Mouse (Mus musculus) right cerebral cortex, adult 2 months (tissue): ENCODE data around the gene Rps12-ps3.

ENCODE experiments used
- DNase-seq, 2 experiments: peaks; one replicate each; pipeline ENCODE4 v3.0.0; 2021 to 2022; ENCODE audit warnings: low spot score in 2 of 2

Rps12-ps3 gene

DNA sequence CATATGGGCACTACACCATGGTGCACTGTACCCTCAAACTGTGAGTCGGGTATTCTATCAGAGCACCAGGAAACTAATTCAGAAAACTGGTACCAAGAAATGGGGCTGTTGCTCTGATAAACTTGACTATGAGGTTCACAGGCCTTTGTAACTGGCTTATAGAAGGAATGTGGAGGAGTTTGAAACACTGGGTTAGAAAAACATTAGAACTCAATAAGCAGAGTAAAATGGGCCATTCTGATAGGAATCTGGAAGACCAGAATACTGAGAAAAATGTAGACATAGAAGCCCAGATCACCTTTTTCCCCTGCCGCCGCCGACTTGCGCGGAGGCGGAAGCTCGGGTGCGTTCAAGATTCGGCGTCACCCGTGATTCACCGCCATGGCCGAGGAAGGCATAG lies at the start of gene Rps12-ps3:
Gene Rps12-ps3 (plus strand): TSS at position 301 of the 400 bp plus-strand sequence.
- DNase-seq, result no peak

DNA sequence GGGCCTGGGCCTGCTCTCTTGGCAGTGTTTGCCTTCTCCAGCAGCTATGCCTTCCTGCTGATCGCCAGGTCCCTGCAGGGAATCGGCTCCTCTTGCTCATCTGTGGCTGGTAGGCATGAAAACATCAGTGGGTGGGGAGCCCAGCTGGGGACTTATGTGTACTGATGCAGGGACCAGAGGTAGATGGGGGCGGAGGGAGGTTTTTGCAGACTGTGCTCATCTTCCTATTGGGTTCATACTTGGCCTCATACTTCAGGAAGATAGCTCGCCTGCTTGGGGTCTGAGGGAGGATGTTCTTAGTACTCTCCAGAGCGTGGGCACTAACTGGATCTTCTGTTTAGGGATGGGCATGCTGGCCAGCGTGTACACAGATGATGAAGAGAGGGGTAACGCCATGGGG lies 48.9 kb upstream of the Rps12-ps3 start:
- peak; percentile 35 to 36 for DNase-seq

DNA sequence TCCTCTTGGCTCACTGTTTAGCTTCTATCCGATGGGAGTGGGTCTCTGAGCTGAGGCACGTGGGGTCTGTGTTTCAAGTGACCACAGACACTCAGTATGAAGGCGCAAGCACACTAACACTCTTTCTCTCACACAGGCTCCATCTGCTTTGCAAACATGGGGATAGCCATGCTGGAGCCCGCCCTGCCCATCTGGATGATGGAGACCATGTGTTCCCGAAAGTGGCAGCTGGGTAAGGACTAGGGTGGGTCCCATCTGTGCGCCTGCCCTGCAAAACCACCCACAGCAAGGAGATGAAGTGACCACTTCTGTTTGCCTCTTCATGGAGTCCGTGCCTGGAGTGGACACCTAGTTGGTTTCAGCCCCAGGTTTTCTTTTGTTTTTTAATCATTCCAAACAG lies 45.7 kb upstream of the Rps12-ps3 start:
- no peak for DNase-seq

DNA sequence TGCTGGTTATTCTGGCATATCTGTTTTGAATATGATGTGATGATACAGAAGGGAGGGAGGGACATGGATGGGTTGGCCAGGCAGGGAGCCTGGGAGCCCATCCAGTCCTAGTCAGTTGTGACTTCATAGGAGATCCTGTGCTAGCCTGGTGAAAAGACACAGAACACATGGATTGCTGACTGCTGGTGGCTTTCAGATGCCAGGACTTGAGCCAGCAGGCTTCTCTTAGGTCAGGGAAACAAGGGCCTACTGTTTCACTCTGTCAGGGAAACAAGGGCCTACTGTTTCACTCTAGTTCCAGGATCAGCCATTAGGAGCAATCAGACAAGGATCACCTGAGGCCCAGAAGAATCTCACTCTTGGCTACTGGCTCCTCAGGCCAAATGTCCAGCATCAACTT lies 41.2 kb upstream of the Rps12-ps3 start:
- DNase-seq, result no peak

DNA sequence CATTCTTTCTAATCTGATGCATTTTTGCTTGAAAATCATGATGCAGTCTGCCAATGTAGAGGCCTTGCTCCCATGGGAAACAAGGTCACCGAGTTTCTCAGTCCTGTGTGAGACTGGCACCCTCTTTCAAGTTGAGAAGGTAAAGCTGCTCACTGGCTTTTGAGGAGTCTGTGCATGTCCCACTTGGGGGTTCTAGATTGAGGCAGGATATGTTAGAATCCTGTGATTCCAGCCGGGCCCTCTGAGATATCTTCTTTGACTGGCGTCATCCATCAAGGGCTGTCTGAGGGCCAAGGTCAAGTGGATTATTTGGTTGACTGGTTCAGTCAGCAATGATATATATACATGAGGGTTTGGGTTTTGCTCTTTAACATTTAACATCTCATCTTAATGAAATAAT lies 40.1 kb upstream of the Rps12-ps3 start:
- no peak for DNase-seq

DNA sequence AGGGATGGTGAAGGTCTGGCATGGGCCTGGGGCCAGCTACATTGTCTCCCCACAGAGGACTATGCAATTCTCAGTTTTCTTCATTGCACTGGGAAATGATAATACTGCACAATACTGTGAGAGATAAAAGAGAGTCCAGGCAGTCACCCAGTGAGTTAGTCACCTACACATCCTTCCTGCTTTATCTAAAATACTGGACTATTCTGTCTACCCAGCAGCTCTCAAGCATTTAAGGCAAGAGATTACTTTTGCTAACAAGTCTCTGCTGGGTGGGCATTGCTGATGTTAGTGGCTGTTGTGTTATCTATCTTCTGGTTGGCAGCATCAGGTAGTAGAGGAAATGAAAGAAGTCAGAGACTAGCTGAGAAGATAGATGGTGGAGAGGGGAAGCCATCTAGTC lies 33.0 kb upstream of the Rps12-ps3 start:
- DNase-seq, result no peak

DNA sequence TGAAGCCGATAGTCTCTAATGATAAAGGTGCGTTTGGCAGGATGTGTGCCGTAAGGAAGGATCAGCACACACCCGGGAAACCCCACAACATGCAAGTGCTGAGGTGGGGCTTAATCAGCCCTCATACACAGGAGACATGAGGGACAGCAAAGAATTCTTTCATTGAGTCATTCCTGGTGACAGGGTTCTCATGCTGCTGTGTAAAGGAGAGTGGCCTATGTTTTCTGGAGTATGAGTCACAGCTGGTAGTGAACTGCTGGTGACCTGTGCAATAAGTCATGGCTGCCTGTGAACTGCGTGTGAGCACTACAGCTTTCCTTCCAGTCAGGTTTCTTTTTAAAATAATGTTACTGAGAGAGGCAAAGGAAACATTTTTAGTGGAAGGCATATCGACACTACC lies 32.3 kb upstream of the Rps12-ps3 start:
- no peak for DNase-seq

DNA sequence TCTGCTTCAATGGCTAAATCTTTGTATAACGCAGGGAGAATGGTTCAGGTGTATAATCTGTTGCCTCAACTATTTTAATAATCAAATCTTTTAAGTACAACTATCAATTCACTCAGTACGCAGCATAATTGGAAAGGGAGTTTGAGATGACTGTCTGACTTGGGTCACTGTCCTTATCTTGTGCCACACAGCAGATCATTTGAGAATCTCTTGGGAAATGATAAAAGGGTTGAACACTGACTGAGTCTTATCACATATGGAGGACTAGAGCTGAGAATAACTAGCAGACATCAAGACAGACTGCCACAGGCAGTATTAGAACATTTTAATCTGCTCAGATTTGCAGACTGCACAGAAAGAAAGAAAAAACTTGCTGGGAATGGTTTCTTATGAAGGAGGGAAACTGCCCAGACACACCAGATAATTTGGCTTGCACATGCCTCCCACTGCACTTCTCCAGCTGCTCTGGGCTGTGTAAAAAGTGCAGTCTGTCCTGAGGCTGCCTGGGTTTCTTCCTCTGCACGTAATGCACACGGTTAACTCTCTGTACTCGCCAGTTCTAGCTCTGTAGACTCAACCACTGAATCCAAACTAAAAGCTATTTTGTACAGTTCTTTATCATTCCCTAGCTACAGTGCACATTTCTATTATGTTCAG lies 29.8 kb upstream of the Rps12-ps3 start:
- DNase-seq, result peak in 1 of 2 experiments; percentile 24

DNA sequence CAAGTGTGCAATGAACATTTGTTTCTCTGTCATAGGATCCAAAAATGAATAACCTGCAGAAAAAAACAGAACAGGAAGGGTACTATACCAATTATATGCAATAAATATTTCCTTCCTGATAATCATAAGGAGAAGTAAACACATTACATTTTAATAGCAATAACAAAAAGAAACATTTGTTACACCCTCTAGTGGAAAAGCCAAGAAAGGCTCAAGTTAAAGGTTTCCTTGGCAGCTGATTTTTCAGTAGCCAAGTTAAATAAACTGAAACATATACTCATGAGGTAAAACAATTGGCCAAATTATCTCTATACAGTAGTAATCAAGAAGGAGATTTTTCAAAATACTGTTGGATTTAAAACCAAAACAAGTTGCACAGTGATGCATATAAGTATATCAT lies 6.8 kb upstream of the Rps12-ps3 start:
- DNase-seq, result no peak

DNA sequence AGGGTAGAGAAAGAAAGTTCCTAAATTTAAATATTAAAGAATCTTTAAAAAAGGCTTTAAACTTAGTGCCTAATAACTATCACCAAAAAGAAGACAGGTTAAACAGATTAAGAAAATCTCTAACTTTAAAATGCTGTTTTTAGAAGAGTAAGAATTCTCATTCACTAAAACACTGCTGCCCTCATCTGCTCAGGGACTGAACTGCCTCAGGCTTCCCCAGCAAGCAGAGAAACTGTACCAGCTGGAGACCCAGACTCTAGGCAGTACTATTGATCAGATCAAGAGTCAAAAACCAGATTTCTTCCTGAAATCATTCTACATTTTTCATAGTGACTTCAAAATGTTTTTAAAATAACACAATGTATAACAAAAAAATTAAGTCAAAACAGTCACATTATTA lies 5.5 kb upstream of the Rps12-ps3 start:
- DNase-seq, result peak; percentile 46

DNA sequence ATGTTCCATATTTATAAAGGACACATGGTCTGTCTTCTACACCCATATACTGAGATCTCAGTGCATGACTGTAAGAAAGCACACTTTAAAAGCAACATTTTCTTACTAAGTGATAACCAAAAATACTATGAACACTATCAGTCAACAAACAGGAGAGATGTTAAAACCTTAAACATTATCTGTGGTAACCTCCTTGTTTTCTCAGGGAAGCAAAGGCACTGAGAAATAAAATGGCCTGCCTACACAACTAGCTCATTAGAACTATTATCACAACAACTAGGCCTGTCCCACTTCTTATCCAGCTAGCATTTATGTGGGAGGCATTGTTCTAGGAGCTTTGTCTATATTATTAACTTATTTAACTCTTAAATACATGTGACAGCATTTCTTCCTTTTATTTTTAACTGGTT lies 8.7 kb downstream of the Rps12-ps3 start:
- DNase-seq, result no peak

DNA sequence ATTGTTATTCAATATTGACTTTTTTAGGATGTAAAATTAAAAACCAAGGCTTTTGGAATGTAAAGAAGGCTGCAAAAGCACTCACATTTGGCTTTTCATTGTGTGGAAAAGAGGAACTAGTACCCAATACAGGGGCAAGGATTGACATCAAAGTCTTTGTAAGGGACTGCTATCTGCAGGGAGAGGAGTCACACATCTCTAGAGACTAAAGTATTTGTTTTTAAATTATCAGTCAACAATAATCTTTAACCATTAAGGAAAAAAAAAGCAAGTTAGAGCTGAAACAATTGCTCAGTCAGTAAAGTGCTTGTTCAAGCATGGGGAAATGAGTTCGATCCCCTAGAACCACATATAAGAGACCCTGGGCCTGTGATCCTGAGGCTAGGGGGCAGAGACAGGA lies 14.6 kb downstream of the Rps12-ps3 start:
- no peak for DNase-seq

DNA sequence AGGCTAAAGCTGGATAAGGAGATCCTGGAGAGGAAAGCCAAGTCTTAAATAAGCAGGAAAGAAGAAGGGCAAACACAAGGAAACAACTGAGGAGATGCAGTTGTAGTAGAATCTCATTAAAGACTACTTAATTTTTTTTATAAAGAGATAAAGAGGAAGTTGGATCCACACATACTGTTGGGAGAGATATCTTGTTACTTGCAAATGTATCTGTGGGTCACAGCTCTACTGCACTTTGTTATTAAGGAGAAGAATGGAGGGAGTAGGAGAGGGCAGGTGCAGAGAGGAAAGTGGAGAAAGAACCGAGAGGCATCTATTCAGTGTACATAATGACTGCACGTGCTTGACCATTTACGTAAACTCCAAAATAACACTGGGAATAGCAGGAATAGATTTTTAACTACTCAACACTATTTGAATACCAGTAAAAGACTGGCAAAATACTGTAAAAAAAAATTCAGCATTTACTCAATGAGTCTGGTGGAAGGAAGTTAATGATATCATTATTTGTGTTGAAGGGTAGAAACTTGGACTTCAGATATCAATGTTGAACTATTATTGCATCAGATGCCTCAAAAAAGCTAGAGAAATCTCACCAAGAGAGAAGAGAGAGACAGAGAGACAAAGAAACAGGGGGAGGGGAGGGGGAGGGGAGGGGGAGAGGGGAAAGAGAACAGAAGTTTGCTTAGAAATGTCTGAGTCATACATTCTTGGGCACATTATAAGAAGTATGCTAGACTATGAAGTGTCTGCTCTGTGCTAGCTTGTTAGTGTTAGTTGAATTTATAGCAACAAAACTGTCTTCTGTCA lies 16.0 kb downstream of the Rps12-ps3 start:
- DNase-seq, result no peak

DNA sequence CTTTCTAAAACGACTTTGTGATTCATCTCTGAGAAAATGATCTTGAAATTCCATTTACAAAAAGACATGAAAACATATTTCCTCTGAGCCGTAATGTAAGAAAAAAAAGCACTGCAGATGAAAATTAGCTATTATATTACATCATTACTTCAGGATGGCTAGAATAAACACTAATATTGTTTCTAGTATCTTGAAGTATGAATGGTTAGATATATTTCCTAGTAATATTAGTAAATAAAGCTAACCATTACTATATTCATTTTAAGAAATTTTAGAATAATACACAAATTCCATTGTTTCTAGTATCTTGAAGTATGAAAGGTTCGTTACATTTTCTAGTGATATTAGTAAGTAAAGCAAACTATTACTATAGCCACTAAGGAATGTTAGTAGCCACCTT lies 17.8 kb downstream of the Rps12-ps3 start:
- no peak for DNase-seq

DNA sequence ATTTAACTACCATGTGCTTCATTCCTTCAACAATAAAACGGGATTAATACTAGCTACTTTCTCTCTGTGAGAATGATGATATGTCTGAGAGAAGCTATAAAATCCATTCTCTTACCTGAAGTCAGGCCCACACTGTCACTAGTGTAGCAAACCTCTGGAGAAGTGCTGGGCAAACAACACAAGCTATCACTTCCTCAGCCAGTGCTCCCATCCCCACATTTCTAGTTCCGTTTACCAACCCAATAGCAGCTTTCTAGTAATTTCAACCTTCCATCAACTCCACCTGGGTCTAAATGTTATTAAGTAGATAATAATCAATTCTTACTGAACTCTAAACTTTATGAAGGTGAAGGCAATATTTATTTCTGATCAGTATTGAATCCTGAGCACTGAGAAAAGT lies 20.9 kb downstream of the Rps12-ps3 start:
- no peak for DNase-seq

DNA sequence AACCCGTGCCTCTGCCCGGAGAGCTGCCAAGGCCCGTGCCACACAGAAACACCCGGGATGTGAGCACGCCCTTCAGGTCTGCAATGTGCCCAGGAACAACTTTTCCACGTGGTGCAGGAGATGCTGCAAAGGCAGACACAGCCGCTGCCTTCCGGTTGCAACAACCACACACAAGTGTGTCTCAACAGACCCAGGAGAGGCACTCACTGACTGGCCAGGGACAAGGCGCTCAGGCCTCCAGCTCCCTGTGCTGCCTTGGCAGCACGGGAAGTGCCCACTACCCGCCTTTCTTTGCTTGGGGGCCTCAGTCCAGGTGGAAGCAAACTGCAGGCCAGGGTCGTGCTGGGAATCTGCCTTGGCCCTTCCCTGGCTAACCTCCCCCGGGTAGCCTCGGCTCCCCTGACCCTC lies 22.2 kb downstream of the Rps12-ps3 start:
- DNase-seq, result peak; percentile 23 to 26

DNA sequence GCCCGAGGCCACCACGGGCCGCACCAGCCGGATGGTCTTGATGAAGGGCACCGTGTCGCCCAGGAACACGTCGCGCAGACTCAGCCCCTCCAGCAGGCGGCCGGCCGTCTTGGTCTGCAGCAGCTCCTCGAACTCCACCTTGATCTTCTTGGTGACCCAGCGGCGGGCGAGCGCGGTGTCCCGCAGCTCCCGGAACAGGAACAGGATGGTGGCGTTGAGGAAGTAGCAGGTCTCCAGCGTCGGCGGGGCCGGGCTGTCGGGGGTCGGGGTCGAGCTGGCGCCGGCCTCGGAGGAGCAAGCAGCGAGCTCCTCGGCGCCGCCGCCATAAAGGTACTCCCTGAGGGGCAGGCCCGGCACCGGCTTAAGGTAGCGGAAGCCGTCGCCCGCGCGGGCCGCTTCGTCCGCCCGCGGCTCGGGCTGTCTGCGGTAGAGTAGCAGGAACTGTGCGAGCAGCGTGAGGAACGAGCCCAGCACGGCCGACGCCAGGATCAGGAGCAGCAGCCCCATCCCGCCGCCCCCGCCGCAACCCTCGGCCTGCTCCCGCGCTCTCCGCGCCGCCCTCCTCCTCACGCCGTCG lies 23.1 kb downstream of the Rps12-ps3 start:
- peak in 1 of 2 experiments; percentile 38 for DNase-seq

DNA sequence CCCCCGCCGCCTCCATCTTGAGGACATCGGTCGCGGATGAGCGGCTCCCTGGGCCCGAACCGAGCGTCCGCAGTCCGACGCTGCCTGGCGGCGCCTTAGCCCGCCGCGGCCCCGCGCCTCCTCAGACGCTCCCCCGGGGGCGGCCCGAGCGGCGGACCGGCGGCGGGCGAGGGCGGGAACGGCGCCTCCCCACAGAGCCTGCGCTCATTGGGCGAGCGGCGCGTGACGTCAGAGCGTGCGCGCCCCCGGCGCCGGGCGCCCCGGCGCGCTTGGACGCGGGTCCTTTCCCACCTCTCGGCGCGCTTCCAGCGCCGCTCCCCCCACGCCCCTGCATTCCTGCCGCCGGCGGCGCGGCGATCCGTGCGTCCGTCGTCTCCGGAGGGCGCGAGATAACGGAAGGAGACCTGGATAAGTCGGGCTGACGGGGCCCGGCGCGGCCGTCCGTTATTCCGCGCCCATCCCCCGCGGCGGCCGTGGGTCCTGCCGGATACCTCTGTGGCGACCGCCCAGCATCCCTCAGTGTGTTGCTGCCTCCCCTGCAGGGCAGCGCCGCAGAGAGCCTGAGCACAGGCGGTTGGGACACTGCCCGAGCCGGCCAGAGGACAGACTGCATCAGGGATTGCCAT lies 23.7 kb downstream of the Rps12-ps3 start, which contains the start of gene Pdzd8:
Gene Pdzd8 (minus strand): TSS at position 123 of the 626 bp plus-strand sequence.
- peak; percentile 81 to 86 for DNase-seq

DNA sequence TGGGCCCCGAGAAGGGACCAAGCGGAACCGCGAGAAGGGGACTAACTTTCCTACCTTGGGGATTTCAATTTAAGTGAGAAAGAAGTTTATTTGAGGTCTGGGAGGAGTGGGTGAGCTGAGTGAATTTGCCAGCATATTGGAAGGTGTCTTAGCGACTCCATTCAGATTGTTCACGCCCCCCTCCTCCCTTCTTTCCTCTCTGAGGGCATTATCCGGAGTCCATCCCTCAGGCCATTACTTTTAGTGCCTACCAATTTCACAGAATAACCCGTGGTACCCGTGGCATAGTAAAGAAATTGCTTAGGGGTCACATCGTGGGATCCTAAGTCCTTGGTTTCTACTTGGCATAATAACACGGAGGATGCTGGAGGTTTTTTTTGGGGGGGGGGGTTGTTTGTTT lies 24.2 kb downstream of the Rps12-ps3 start:
- no peak for DNase-seq

DNA sequence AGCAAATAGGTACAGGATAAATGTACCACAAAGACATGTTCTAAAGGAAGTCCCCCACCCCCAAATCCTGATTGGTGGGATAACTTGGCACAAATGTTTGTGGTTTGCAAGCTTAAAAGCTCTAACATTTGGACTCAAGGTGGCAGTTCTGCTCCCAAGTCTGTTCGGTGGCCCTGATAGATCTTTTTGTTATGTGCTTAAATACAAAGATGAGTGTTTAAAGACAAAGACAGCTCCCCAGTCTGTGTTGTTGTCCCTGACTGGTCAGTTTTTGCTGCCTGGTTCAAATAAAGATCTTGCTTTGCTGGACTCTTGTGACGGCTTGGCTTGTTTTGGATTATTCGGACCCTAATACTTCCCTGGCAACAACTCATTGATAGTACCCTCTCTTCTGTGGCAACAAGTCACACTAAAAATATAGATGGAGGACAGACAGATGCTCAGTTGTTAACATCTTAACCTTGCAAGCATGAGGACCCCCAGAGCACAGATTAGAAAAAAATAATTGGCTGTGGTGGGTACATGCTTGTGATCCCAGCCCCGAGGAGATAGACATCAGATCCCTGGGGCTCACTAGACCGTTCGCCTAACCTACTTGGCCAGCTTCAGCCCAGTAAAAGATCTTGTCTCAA lies 27.4 kb downstream of the Rps12-ps3 start:
- DNase-seq, result no peak

DNA sequence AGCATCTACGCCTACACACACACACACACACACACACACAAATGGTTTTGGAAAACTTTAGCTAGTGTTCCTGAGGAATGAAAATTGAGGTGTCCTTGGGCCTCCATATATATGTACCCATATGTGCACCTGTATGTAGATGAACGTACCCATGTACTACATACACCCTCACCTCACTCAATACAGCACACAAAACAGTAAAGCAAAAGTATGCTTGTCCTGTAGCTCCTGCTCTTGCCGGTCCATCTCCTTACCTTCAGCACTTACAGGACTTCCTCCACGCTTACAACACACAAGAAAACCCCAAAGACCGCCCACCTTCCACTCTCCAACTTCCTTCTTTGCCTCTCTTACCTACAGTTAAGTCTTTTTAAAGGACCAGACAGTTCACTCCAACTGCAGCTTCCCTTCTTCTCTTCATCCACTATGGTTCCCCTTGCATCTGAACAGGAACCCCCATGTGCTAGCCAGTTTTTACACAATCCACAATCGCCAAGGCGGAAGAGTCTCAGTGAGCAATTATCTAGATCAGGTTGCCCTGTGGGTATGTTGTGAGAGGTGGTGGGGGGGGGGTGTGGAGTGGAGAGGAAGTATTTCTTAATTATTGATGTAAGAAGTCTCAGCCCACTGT lies 28.3 kb downstream of the Rps12-ps3 start:
- no peak for DNase-seq
